Mouse (Mus musculus): ENCODE results near the gene Zfp467.

Zfp467 gene

GRCm38 (mm10) chr6:48445181-48446101 lies at the start of gene Zfp467:
Zfp467 (minus strand) TSS chr6:48445825.
- DNase-seq (ENCODE audit: low read depth) = no peak

DNA sequence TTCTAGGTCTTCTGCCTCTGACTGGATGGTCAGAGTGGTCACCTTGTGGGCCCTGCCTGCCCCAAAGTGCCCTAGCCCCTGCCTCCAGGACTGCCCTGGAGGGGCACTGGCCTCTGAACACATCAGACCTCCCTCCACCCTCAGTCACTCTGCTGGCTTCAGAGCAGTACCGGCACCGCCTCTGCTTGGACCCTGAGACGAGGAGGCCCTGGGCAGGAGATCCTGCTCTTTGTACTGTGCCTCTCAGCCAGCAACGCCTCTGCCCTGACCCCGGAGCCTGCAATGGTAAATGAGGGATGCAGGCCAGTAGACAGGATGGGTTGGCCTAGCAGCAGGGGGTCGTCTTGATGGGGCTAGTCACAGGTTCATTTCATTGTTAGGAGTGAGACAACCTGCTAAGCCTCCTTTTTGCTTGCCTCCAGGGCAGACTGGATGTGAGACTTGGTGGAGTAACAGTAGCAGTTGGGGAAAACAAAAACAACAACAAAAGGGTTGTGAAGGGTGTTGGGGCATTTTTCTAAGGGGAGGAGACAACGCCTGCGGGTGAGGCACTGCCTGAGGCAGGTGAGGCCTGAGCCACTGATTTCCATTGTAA lies 47.6 kb upstream of the Zfp467 start:
- DNase-seq (ENCODE audit: low read depth) = no peak

DNA sequence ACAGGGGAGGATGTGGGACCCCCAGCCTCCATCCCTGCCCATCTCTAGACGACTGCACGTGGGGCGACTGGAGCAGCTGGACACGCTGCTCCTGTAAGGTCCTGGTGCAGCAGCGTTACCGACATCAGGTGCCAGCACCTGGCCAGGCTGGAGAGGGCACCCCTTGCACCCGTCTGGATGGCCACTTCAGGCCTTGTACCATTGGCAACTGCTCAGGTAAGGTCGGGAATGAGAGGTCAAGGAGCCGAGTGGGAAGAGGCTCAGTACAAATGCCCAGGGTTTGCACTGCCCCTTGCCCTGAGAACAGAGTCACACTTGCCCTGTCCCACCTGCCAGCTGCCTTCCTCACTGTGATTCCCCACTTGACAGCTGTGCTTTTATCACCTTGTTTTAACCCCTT lies 45.7 kb upstream of the Zfp467 start:
- DNase-seq (ENCODE audit: low read depth) = no peak

DNA sequence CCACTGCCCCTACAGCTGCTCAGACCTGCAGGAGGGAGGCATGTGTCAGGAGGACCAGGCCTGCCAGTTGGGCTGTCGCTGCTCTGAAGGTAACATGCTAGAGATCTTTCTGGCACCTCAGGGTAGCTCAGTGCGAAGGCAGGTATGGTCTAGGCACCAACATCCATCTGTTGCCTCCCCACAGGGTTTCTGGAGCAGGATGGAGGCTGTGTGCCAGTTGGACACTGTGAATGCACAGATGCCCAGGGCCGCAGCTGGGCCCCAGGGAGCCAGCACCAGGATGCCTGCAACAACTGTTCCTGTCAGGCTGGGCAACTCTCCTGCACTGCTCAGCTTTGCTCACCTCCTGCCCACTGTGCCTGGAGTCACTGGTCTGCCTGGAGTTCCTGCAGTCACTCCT lies 44.1 kb upstream of the Zfp467 start:
- no peak for DNase-seq (ENCODE audit: low read depth)

GRCm38 (mm10) chr6:48487747-48488725 lies 42.4 kb upstream of the Zfp467 start:
- DNase-seq (ENCODE audit: low read depth) = no peak

- no peak for DNase-seq (ENCODE audit: low read depth)
Measured at GRCm38 (mm10) chr6:48482501-48482900, 36.9 kb upstream of the Zfp467 start.

- DNase-seq (ENCODE audit: low read depth) = no peak
Measured at GRCm38 (mm10) chr6:48478446-48478845, 32.8 kb upstream of the Zfp467 start.

GRCm38 (mm10) chr6:48470739-48471138 lies 25.1 kb upstream of the Zfp467 start:
- DNase-seq (ENCODE audit: low read depth) = no peak

DNA sequence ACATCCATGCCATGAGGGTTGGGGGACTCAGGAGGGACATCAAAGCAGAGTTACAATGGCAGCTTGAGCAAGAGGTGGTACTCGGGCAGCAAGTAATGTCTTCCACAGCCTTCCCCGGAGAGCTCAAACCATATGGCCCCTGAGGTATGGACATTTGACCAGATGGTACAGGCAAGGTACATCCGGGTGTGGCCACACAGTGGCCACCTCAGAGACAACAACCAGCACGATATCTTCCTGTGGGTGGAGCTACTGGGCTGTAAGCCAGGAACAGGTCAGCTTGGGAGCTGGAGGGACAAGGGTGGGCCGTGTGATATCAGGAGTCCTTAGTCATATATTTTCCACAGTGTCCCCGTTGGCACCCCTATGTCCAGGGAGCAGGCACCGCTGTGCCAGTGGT lies 21.9 kb upstream of the Zfp467 start:
- DNase-seq (ENCODE audit: low read depth) = no peak

- no peak for DNase-seq (ENCODE audit: low read depth)
Measured at GRCm38 (mm10) chr6:48466715-48467114, 21.1 kb upstream of the Zfp467 start.

- DNase-seq (ENCODE audit: low read depth) = no peak
Measured at GRCm38 (mm10) chr6:48464966-48465679, 19.5 kb upstream of the Zfp467 start.

DNA sequence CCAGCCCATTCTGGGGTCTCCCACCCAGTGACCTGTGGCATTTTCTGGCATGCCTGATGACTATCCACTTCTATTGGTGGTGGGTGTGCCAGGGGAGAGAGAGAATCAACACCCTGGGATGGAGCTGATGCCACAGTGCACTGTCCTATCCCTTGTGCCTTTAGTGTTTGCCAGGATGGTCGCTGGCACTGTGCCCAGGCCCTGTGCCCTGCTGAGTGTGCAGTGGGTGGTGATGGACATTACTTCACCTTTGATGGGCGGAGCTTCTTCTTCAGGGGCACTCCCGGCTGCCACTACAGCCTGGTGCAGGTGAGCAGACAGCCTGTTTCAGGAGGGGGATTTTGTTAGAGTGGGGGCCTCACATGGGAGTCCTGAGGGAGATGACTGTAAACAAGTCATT lies 7.1 kb upstream of the Zfp467 start:
- DNase-seq (ENCODE audit: low read depth) = no peak

DNA sequence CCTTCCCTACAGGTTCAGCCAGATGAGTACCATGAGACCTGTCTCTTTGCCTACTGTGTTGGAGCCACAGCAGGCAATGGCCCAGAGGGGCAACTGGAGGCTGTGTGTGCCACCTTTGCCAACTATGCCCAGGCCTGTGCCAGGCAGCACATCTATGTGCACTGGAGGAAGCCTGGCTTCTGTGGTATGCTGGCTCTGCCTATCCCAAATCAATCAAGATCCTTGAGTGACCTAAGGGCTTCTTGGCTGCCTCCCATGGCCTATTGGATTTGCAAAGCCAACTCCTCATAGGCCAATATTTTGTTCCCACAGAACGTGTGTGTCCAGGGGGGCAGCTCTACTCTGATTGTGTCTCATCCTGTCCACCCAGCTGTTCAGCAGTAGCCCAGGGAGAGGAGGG lies 6.5 kb upstream of the Zfp467 start:
- DNase-seq (ENCODE audit: low read depth) = no peak

- no peak for DNase-seq (ENCODE audit: low read depth)
Measured at GRCm38 (mm10) chr6:48448527-48448926, 2.9 kb upstream of the Zfp467 start.

DNA sequence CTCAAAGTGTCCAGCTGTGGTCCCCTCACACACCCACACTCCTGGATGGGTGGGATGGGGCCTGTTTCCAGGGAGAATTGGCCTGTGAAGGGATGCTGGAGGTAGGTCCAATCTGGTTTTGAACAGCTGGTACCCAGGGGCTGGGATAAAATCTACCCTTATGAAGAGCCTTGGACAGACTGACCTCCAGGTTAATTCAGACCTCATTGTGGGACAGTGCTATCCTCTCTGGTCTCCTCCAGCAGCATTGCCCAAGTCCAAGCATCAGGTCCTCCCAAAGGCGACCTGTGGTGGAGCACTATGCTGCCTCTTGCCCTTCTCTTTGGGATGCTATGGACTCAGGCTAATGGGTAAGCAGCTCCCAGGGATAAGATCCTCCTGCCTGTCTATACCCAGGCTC lies 2.3 kb upstream of the Zfp467 start, which contains the start of gene Sspo:
TSS of gene Sspo (plus strand) at position 301 of the 400 bp plus-strand sequence.
- DNase-seq (ENCODE audit: low read depth) = no peak

DNA sequence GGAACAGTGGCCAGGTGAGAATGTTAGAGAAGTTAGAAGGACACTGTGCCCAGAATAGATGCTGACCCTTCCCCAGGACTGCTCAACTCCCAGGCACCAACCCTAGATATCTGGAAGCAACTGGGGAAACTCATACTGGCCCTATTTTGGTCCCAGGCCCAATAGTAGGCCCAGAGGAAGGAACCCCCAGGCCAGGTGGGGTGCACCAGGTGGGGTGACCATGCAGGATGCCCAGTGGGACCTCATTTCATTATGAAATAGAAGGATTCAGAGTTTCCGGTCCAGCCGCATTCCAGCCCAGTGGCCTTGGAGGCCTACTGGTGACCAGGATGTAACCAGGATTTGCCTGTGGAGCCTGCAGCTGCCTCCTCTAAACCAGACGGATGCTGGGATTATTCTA lies 1.3 kb upstream of the Zfp467 start:
- DNase-seq (ENCODE audit: low read depth) = no peak

- DNase-seq (ENCODE audit: low read depth) = no peak
Measured at GRCm38 (mm10) chr6:48446256-48446655, 631 bp upstream of the Zfp467 start.

DNA sequence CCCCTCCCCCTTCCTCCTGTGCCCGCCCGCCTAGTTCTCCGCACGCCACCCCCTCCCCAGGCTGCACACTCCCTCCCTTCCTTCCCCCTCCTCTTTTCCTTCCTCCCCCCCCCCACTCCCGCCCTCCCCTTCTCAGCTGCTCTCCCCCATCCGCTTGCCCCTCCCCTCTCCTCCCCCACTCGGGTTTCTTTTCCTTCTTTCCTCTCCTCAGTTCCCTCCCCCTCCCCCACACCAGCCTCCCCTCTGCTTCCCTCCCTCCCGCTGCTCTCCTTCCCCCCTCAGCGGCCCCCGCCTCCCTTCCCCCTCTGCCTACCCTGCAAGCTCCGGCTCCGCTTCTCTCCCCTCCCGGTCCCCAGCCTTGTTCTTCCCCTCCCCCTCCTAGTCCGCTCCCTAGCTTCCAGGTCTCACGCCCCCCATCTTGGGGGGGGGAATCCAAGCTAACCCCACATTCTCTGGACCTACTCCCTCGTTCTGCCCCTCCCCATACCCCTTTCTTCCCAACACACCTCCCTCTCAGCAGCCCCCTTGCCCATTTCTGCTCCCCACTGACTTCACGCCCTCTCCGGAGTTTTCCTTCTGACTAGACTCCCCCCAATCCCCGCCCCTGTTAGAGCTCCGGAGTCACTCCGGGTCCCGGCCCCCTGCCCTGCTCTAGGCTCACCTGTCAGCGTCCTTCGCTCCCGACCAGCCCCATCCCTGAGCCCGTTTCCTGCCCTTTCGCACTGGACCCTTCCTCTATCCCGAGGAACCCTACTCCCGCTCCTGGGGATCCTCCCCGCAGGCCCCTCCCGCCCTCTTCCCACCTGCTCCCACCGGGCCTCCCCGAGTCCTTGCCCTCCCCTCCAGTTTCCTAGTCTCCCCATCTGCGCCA lies 1.1 kb downstream of the Zfp467 start:
- no peak for DNase-seq (ENCODE audit: low read depth)

DNA sequence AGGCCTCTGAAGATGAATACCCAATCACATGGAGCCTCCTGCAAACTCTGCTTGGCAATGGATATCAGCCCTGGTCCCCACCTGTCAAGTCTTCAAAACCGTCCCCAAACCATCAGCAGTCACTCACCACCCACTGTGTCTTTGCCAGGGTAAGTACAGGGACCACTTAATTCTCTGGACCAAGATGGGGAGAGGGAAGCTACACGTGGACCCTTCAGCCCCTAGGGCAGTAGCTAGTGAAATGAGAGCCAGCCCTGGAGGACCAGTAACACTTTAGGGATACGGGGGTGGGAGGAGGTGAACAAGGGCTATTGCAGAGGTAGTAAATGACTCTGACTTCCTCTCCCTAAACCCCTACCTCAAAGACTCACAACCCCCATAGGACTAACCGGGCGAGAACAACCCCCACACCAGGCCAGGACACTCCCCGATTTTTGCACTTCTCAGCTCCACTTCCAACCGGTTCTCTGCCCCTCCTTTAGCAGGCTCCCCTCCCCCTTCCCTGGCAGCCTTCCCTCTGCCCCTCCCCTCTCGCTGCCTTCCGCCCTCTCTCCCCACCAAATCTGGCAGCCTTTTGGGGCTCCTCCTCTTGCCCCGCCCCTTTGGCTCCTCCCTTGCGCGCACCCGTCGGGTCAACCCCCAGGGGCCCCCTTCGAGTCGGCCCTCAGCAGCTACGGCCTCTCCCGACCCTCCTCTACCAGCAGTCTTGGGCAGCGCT lies 1.9 kb downstream of the Zfp467 start:
- peak; percentile 36 for DNase-seq (ENCODE audit: low read depth)
